Mouse (Mus musculus): ENCODE measurements at regions not wholly inside any gene's neighbourhood (a gene's known extent, or its start where the extent isn't known, plus 50 kb on each side); places are given as distances from the start of the nearest gene placed in this dataset.

DNA sequence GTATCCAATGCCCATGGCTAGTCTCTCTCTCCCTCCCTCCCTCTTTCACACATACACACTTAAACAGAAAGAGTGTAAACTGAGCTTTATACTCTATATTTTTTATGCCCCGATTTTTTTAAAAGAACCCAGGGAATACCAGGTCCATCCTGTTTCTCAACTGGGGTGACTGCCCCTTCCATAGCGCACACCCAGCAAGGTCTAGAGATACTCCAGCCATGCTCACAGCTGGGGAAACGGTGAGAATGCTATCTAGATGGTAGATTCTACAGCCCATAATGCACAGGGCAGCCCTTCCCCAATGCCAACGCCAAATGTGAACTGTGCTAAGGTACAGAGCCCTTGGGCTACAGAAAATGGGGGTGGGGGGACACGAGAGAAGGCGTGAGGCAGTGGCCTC, 51.2 kb upstream of the Tln2 start:
- H3K36me3 ChIP-seq (ENCODE audit: control insufficient read depth) = no peaks in the 10 kb centered on the region
- H3K4me1 ChIP-seq (ENCODE audit: control insufficient read depth) = no peaks in the 10 kb centered on the region
- TF ChIP-seq TAL1 (IDR thresholded peaks at IDR 0.05; ENCODE audit: low read length) = no peak
- no peak for TF ChIP-seq GATA1 (IDR thresholded peaks at IDR 0.05; ENCODE audit: low read length)
- H3K4me3 ChIP-seq (replicated peaks) = no peak overlapping the region
- H3K27me3 ChIP-seq (ENCODE audit: control insufficient read depth) = no peaks in the 10 kb centered on the region
- H3K9me3 ChIP-seq (ENCODE audit: control insufficient read depth, low read length) = no peaks in the 10 kb centered on the region

DNA sequence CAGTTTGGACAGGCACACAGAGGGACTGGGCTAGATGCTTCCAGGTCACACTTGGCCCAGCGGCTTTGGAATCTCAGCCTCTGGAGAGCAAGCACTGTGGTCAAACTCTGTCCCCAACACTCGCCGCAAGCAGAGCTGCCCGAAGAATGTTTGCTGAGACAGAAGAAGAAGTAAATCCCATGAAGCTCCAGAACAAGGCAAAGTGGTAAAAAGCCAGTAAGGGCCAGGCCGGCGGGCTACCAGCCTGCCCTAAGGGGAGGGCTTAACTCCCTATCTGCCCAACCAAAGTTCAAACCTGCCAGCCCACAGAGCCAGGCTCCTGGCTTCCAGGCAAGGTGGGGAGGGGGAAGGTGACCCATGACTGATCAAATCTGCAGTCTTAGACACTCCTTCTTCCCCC, 52.2 kb upstream of the Tln2 start:
- no peaks in the 10 kb centered on the region for H3K9me3 ChIP-seq (ENCODE audit: control insufficient read depth, low read length)
- no peak overlapping the region for H3K4me3 ChIP-seq (replicated peaks)
- TF ChIP-seq TAL1 (IDR thresholded peaks at IDR 0.05; ENCODE audit: low read length) (no peak), GATA1 (IDR thresholded peaks at IDR 0.05; ENCODE audit: low read length) (no peak)
- H3K36me3 ChIP-seq (ENCODE audit: control insufficient read depth) = no peaks in the 10 kb centered on the region
- no peaks in the 10 kb centered on the region for H3K4me1 ChIP-seq (ENCODE audit: control insufficient read depth)
- H3K27me3 ChIP-seq (ENCODE audit: control insufficient read depth) = no peaks in the 10 kb centered on the region

DNA sequence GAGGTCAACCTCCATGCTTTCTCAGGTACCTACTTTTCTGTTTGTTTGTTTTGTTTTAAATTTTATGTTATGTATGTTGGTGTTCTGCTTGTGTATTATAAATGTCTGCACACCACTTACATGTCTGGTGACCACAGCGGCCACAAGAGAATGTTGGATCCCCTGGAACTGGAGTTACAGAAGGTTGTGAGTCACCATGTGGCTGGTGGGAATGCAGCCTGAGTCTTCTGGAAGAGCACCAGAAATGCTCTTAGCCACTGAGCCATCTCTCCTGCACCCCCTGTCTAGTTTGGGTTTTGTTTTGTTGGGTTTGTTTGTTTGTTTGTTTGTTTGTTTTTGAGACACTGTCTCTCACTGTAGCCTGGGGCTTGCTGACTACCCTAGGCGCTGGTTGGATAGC, 52.6 kb upstream of the Tln2 start:
- Histone ChIP-seq H3K9me3 (ENCODE audit: control insufficient read depth, low read length) (no peaks in the 10 kb centered on the region), H3K4me1 (ENCODE audit: control insufficient read depth) (no peaks in the 10 kb centered on the region), H3K36me3 (ENCODE audit: control insufficient read depth) (no peaks in the 10 kb centered on the region), H3K4me3 (replicated peaks) (no peak overlapping the region), H3K27me3 (ENCODE audit: control insufficient read depth) (no peaks in the 10 kb centered on the region)
- TF ChIP-seq TAL1 (IDR thresholded peaks at IDR 0.05; ENCODE audit: low read length) (no peak), GATA1 (IDR thresholded peaks at IDR 0.05; ENCODE audit: low read length) (no peak)

DNA sequence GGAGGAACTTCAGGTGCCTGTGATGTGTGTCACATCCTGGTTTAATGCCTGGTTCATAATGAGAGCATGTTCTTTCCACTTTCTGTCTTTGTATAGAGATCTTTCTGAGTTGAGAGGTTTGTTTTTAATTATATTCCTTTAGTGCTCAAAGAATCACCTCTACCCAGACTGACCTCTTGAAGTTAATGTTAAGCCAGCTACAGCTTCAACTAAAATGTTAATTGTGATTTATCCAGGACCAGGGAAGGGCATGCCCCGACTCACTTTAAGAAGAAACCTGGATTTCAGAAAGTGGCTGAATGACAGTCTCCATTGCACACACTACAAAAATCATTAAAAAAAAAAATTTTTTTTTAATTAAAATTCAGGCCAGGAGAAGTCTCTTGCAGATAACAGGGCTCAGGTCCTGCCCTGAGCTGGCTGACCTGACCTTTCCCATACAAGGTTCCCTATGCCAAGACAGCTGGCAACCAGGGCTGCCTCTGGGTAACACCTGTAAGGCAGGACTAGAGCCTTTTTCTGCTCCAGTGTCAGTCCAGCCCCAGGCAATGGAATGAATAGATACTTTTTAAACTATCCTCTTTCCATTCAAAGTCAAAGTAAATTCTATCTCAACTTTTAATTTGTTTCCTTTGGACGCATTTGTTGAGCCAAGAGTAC, 54.7 kb upstream of the Tln2 start:
- TF ChIP-seq TAL1 (IDR thresholded peaks at IDR 0.05; ENCODE audit: low read length) (no peak), GATA1 (IDR thresholded peaks at IDR 0.05; ENCODE audit: low read length) (no peak)
- Histone ChIP-seq H3K4me3 (replicated peaks) (no peak overlapping the region), H3K4me1 (ENCODE audit: control insufficient read depth) (no peaks in the 10 kb centered on the region), H3K9me3 (ENCODE audit: control insufficient read depth, low read length) (no peaks in the 10 kb centered on the region), H3K36me3 (ENCODE audit: control insufficient read depth) (no peaks in the 10 kb centered on the region), H3K27me3 (ENCODE audit: control insufficient read depth) (no peaks in the 10 kb centered on the region)

DNA sequence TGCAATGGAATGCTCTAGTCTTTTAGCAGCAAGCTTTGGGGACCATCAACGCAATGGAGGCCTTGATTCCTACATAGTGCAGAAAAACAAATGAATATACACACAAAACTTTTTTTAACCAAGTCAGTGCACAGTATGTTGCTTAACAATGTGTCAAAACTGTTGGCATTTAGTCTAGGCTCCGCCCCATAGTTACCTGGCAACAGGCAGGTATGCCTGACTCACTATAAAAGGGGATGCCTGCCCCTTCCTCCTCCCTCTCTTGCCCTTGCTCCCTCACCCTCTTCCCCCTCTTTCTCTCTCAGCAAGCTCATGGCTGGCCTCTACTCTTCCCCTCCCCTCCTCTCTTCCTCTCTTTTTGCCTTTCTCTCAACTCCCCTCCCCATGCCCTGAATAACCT, 56.7 kb upstream of the Tln2 start:
- TF ChIP-seq TAL1 (IDR thresholded peaks at IDR 0.05; ENCODE audit: low read length) (no peak), GATA1 (IDR thresholded peaks at IDR 0.05; ENCODE audit: low read length) (no peak)

DNA sequence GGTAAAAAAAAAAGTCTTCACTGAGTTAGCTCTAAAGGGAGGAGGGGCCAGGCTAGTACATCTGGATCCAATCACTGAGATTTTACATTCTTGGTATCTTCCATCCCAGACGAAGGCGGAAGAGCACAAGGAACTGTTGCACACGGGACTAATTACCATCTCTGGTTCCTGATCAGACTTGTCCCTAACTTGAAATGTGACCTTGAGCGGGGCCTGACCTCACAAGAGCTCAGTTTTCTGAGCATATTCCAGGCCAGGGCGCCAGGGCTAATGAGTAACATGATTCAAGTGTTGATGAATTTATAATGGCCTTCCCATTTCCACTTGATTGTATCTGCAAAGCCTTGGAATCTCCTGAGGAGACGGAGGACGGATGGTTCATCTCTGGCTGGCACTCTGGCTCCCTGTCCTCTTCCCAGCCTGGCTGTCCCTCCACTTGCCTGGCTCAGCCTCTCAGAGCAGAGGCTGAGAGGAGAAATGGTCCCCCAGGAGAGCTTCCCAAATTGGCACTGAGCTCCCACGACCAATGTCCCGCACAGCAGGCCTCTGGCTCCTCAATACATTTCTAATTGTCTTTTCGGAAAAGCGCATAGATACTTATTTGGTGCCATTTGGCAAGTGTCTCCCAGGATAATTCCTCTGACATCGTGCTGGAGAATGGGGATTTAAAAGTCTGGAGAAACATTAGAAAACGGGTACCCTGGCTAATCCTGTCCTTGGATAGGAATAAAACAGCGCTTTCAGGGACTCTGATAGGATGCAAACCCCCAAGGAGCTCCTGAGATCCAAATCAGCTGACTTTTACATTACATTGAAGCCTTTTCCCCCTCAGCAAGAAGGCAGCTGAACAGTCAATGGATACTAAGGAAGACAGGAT, 58.1 kb upstream of the Tln2 start:
- no peaks in the 10 kb centered on the region for H3K9me3 ChIP-seq (ENCODE audit: control insufficient read depth, low read length)
- no peaks in the 10 kb centered on the region for H3K36me3 ChIP-seq (ENCODE audit: control insufficient read depth)
- H3K27me3 ChIP-seq (ENCODE audit: control insufficient read depth) = no peaks in the 10 kb centered on the region
- no peaks in the 10 kb centered on the region for H3K4me1 ChIP-seq (ENCODE audit: control insufficient read depth)
- TF ChIP-seq TAL1 (IDR thresholded peaks at IDR 0.05; ENCODE audit: low read length) (no peak), GATA1 (IDR thresholded peaks at IDR 0.05; ENCODE audit: low read length) (no peak)
- no peak overlapping the region for H3K4me3 ChIP-seq (replicated peaks)

More for the DNA sequence above, 56.7 kb upstream of the Tln2 start:
- no peaks in the 10 kb centered on the region for H3K4me1 ChIP-seq (ENCODE audit: control insufficient read depth)
- H3K4me3 ChIP-seq (replicated peaks) = no peak overlapping the region
- no peaks in the 10 kb centered on the region for H3K9me3 ChIP-seq (ENCODE audit: control insufficient read depth, low read length)
- no peaks in the 10 kb centered on the region for H3K36me3 ChIP-seq (ENCODE audit: control insufficient read depth)
- no peaks in the 10 kb centered on the region for H3K27me3 ChIP-seq (ENCODE audit: control insufficient read depth)

DNA sequence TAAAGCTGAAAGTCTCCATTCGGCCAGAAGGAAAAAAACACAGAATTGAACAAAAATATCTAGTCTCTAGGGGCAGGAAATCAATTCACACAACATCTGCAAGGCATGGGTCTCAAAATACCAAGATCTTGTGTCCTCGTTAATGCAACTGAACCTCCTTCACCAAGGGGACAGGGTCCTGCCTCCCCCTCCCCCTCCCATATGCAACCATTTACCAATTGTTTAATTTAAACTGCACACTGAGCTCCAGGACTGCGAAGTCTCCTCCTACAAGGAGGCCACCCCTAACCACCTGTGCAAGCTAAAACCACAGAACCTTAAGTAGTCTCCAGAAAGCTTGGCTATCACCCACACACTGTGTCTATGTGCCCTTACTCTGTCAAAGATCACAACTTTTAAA, 61.4 kb upstream of the Tln2 start:
- TF ChIP-seq GATA1 (IDR thresholded peaks at IDR 0.05; ENCODE audit: low read length) (no peak), TAL1 (IDR thresholded peaks at IDR 0.05; ENCODE audit: low read length) (no peak)
- no peaks in the 10 kb centered on the region for H3K27me3 ChIP-seq (ENCODE audit: control insufficient read depth)
- no peaks in the 10 kb centered on the region for H3K4me1 ChIP-seq (ENCODE audit: control insufficient read depth)
- no peaks in the 10 kb centered on the region for H3K9me3 ChIP-seq (ENCODE audit: control insufficient read depth, low read length)
- no peak overlapping the region for H3K4me3 ChIP-seq (replicated peaks)
- H3K36me3 ChIP-seq (ENCODE audit: control insufficient read depth) = no peaks in the 10 kb centered on the region

DNA sequence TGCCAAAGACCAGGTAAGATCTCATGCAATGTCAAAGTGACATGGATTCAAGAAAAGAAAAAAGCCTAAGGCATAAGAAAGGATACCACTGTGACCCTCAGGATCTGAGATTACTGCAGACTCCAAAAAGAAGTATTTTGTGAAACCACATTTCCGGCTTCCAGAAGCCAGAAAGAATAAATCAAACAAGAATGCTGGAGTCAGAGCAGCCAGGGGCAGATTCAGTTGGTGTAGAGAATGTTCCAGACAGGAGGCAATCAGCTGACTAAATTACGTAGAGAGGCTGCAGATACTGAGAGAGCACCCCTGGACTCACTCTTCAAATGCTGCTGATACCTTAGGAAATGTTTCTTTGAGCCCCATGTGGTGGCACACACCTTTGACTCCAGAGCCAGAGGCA, 67.7 kb upstream of the Tln2 start:
- Histone ChIP-seq H3K27me3 (ENCODE audit: control insufficient read depth) (peaks cover 16% of the 10 kb centered on the region), H3K4me3 (replicated peaks) (no peak overlapping the region), H3K9me3 (ENCODE audit: control insufficient read depth, low read length) (no peaks in the 10 kb centered on the region), H3K4me1 (ENCODE audit: control insufficient read depth) (no peaks in the 10 kb centered on the region), H3K36me3 (ENCODE audit: control insufficient read depth) (no peaks in the 10 kb centered on the region)
- TF ChIP-seq TAL1 (IDR thresholded peaks at IDR 0.05; ENCODE audit: low read length) (no peak), GATA1 (IDR thresholded peaks at IDR 0.05; ENCODE audit: low read length) (no peak)

DNA sequence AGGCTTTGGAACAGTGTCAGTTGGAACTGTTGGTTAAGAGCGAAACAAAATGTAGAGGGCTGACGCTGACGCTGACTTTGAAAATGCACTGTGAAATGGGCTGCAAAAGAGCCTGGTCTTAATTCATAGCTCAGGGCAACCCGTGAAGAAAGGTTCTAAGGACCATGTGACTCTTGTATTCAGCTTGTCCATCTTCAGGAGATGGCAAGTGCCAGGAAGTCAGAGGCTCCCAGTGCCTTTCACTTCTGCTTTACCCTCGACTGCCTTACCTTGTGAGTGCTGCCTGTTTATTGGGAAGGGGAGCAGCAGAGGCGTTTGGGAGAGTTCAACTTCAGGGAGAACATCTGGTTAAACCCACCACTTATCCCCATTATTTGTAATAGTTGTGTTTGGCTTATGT, 70.1 kb upstream of the Tln2 start:
- H3K4me3 ChIP-seq (replicated peaks) = no peak overlapping the region

More for the DNA sequence above, 70.1 kb upstream of the Tln2 start:
- no peaks in the 10 kb centered on the region for H3K36me3 ChIP-seq (ENCODE audit: control insufficient read depth)
- H3K27me3 ChIP-seq (ENCODE audit: control insufficient read depth) = peaks cover 40% of the 10 kb centered on the region
- TF ChIP-seq GATA1 (IDR thresholded peaks at IDR 0.05; ENCODE audit: low read length) = no peak
- TF ChIP-seq TAL1 (IDR thresholded peaks at IDR 0.05; ENCODE audit: low read length) = no peak
- peaks cover 4% of the 10 kb centered on the region; the same call in 1 of the 2 replicates for H3K4me1 ChIP-seq (ENCODE audit: control insufficient read depth)
- no peaks in the 10 kb centered on the region for H3K9me3 ChIP-seq (ENCODE audit: control insufficient read depth, low read length)
